Mouse (Mus musculus) lung, postnatal 0 days (tissue): ENCODE measurements at regions not wholly inside any gene's neighbourhood (a gene's known extent, or its start where the extent isn't known, plus 50 kb on each side); places are given as distances from the start of the nearest gene placed in this dataset.

Experiments
- CTCF ChIP-seq: IDR thresholded peaks from 2 replicates; pipeline ENCODE4 v1.5.1; 2016; ENCODE audit warnings: antibody characterized with exemption, mild to moderate bottlenecking
- EP300 ChIP-seq: IDR thresholded peaks from 2 replicates; pipeline ENCODE4 v1.6.1; 2016; ENCODE audit warnings: antibody characterized with exemption, mild to moderate bottlenecking, control low read depth

DNA sequence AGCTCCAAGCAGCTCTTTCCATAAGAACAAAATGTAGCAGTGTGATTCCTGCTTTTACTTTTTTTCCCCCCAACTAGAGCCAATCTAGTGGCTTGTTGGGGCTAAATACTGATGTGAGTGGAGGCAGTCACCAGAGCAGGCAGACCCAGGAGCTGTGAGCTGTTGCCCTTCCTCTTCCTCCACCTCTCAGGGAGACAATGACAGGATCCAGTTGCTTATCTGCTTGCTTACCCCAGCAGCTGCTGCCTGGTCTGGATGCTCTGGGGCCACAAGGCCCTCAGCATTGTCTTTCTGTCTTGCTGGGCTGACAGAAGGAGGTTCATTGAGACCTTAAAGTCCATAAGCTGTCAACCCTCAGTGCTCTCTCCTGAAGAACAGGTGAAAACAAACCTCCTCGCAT lies 106.3 kb upstream of the Cd93 start:
- TF ChIP-seq EP300 (no peak), CTCF (no peak)
